13 mouse cellular contexts compared by ENCODE assay signal in genomic region chr7:127210266-127210665, GRCm38 (mm10). TPM values are rescaled to one million over a fixed set of nuclear protein-coding genes. Genes with fewer than 3 reads are reported as not detected.
DNase-seq lines count a peak whose midpoint lies in the region; ATAC-seq lines count a peak whose summit lies in the region.
"Had no signal": no experiment of that assay in that cellular context is flagged by ENCODE, and none has a peak within 500 bp of the region (broad histone marks: within the 10 kb centered on the region; RNA-seq: fewer than 3 reads in every experiment).

No protein-coding gene starts in this region.

- DNase-seq in cerebellum, adult 11-12 months: peak; percentile 67
- no peak for DNase-seq in cerebellum, postnatal 14 days
- no peak for DNase-seq in hindbrain, embryonic 10.5 days (ENCODE audit: low spot score)
- no peak for DNase-seq in hindbrain, embryonic 14.5 days (ENCODE audit: low spot score)
- DNase-seq in gastrocnemius, adult 8-10 months (ENCODE audit: low spot score in 2 of 2): peak; percentile 71 to 78
- peak; percentile 50 for DNase-seq in thymus, postnatal 0 days (ENCODE audit: low spot score)
- no peak for DNase-seq in ovary, postnatal 14 days (ENCODE audit: low spot score)
- DNase-seq in right cerebral cortex, postnatal 4 days: no peak
- DNase-seq: lung, postnatal 36 days had no signal

- no peak overlapping the region for H3K27ac ChIP-seq in hindbrain, embryonic 10.5 days
- no peak overlapping the region for H3K27ac ChIP-seq in hindbrain, embryonic 14.5 days

- peaks cover 47% of the 10 kb centered on the region for H3K27me3 ChIP-seq in hindbrain, embryonic 10.5 days (ENCODE audit: insufficient read depth, poor library complexity, severe bottlenecking)
- H3K27me3 ChIP-seq in hindbrain, embryonic 14.5 days (ENCODE audit: control insufficient read depth, insufficient read depth, low read length): peaks cover 9% of the 10 kb centered on the region; the same call in 1 of the 2 replicates

- H3K4me3 ChIP-seq in hindbrain, embryonic 10.5 days: 0 out of 2 replicates have a peak overlapping the region, but pooled peaks have one; percentile 2
- H3K4me3 ChIP-seq in hindbrain, embryonic 14.5 days (replicated peaks; ENCODE audit: low read length): no peak overlapping the region

- no peak overlapping the region for H3K9ac ChIP-seq in hindbrain, embryonic 14.5 days
- H3K9ac ChIP-seq: limb, embryonic 12.5 days had no signal

- peaks cover 7% of the 10 kb centered on the region for H3K36me3 ChIP-seq in hindbrain, embryonic 10.5 days
- no peaks in the 10 kb centered on the region for H3K36me3 ChIP-seq in hindbrain, embryonic 14.5 days (replicated peaks; ENCODE audit: control insufficient read depth, insufficient read depth)
- H3K36me3 ChIP-seq: midbrain, embryonic 15.5 days had no signal

- ATAC-seq in hindbrain, embryonic 14.5 days (ENCODE audit: low FRiP score): no peak
- ATAC-seq: intestine, postnatal 0 days; midbrain, embryonic 15.5 days had no signal

- peaks cover 54% of the 10 kb centered on the region for H3K4me1 ChIP-seq in hindbrain, embryonic 10.5 days (replicated peaks)
- H3K4me1 ChIP-seq in hindbrain, embryonic 14.5 days (replicated peaks; ENCODE audit: control insufficient read depth, insufficient read depth, low read length): peaks cover 22% of the 10 kb centered on the region

- H3K4me2 ChIP-seq in hindbrain, embryonic 14.5 days (replicated peaks): no peak overlapping the region

- WGBS in hindbrain, embryonic 10.5 days: 97% methylated on average over 4 of the region's 4 CpGs
- WGBS in hindbrain, embryonic 14.5 days: 90% methylated on average over 4 of the region's 4 CpGs

- no peaks in the 10 kb centered on the region for H3K9me3 ChIP-seq in hindbrain, embryonic 10.5 days
- H3K9me3 ChIP-seq in hindbrain, embryonic 14.5 days (ENCODE audit: control insufficient read depth, low read length): no peaks in the 10 kb centered on the region
- H3K9me3 ChIP-seq: forebrain, embryonic 12.5 days; limb, embryonic 12.5 days; midbrain, embryonic 15.5 days had no signal

RNA-seq across cellular contexts. Expression of gene Mylpf, which starts 1.6 kb away (rescaled TPM):
- polyA plus RNA-seq in hindbrain, embryonic 10.5 days (2016; fragmentation: Nextera tagmentation; extraction: Ambion mirVana): 13.0 and 17.7 TPM in 2 replicates
- 2.2 and 2.8 TPM in 2 replicates for polyA plus RNA-seq in hindbrain, embryonic 14.5 days (2014; fragmentation: Nextera tagmentation; extraction: Ambion mirVana)
- total RNA-seq in gastrocnemius, adult 8-10 months (2022): over 10,000 TPM; 27,006 to 32,685 (median 27,393) TPM
- polyA plus RNA-seq in thymus, postnatal 0 days (2015; fragmentation: Nextera tagmentation; extraction: Ambion mirVana): 67.7 and 68.9 TPM in 2 replicates

RNA-seq across cellular contexts. Expression of gene Tbc1d10b, which starts 2.0 kb away (rescaled TPM):
- polyA plus RNA-seq in hindbrain, embryonic 10.5 days (2016; fragmentation: Nextera tagmentation; extraction: Ambion mirVana): 25.6 and 28.2 TPM in 2 replicates
- 24.6 and 33.0 TPM in 2 replicates for polyA plus RNA-seq in hindbrain, embryonic 14.5 days (2014; fragmentation: Nextera tagmentation; extraction: Ambion mirVana)
- total RNA-seq in gastrocnemius, adult 8-10 months (2022): 10 to 100 TPM; 29.1 to 34.3 (median 32.1) TPM
- 20.5 and 27.4 TPM in 2 replicates for polyA plus RNA-seq in thymus, postnatal 0 days (2015; fragmentation: Nextera tagmentation; extraction: Ambion mirVana)

RNA-seq across cellular contexts. Expression of gene Cd2bp2, which starts 14.4 kb away (rescaled TPM):
- 94.4 and 96.0 TPM in 2 replicates for polyA plus RNA-seq in hindbrain, embryonic 10.5 days (2016; fragmentation: Nextera tagmentation; extraction: Ambion mirVana)
- polyA plus RNA-seq in hindbrain, embryonic 14.5 days (2014; fragmentation: Nextera tagmentation; extraction: Ambion mirVana): 63.7 and 64.9 TPM in 2 replicates
- total RNA-seq in gastrocnemius, adult 8-10 months (2022): 10 to 100 TPM; 25.2 to 35.0 (median 32.7) TPM
- polyA plus RNA-seq in thymus, postnatal 0 days (2015; fragmentation: Nextera tagmentation; extraction: Ambion mirVana): 59.5 and 62.0 TPM in 2 replicates

RNA-seq across cellular contexts. Expression of gene Zfp553, which starts 22.6 kb away (rescaled TPM):
- polyA plus RNA-seq in hindbrain, embryonic 10.5 days (2016; fragmentation: Nextera tagmentation; extraction: Ambion mirVana): 78.7 and 81.0 TPM in 2 replicates
- polyA plus RNA-seq in hindbrain, embryonic 14.5 days (2014; fragmentation: Nextera tagmentation; extraction: Ambion mirVana): 25.0 TPM in 2 replicates
- 1 to 10 TPM; 4.2 to 5.5 (median 4.8) TPM for total RNA-seq in gastrocnemius, adult 8-10 months (2022)
- polyA plus RNA-seq in thymus, postnatal 0 days (2015; fragmentation: Nextera tagmentation; extraction: Ambion mirVana): 25.4 and 29.7 TPM in 2 replicates

RNA-seq across cellular contexts. Expression of gene Sept1, which starts 22.7 kb away (rescaled TPM):
- 32.4 and 33.8 TPM in 2 replicates for polyA plus RNA-seq in hindbrain, embryonic 10.5 days (2016; fragmentation: Nextera tagmentation; extraction: Ambion mirVana)
- 8.3 and 9.2 TPM in 2 replicates for polyA plus RNA-seq in hindbrain, embryonic 14.5 days (2014; fragmentation: Nextera tagmentation; extraction: Ambion mirVana)
- 1 to 10 TPM; 1.0 to 2.8 (median 1.4) TPM for total RNA-seq in gastrocnemius, adult 8-10 months (2022)
- 638 and 684 TPM in 2 replicates for polyA plus RNA-seq in thymus, postnatal 0 days (2015; fragmentation: Nextera tagmentation; extraction: Ambion mirVana)

Comparison
In these comparisons a context has a peak if more than half of its experiments do, and no peak if none do; other contexts are left out.
1. DNase-seq: peak in cerebellum, adult 11-12 months (single experiment), gastrocnemius, adult 8-10 months (2 of 2) and thymus, postnatal 0 days (single experiment); none in cerebellum, postnatal 14 days (0 of 2), hindbrain, embryonic 10.5 days (single experiment), hindbrain, embryonic 14.5 days (single experiment), ovary, postnatal 14 days (single experiment) and right cerebral cortex, postnatal 4 days (single experiment).